Mouse (Mus musculus) embryonic stem cell, embryonic (primary cell): ENCODE measurements at regions not wholly inside any gene's neighbourhood (a gene's known extent, or its start where the extent isn't known, plus 50 kb on each side); places are given as distances from the start of the nearest gene placed in this dataset.

Source experiments
- CTCF ChIA-PET, 4 experiments: fragments of 300-600 bp in 2 of 4; fragments of 350-600 bp in 2 of 4; sonication (Branson Sonifier 250); formaldehyde crosslinking; loops; one replicate each; lab custom pipeline; 2022; ENCODE audit warnings: inconsistent platforms in 2 of 4; lab: Charles Lee
- POLR2A ChIA-PET, 4 experiments: fragments of 300-600 bp in 2 of 4; fragments of 350-600 bp in 2 of 4; sonication (Branson Sonifier 250); formaldehyde crosslinking; loops; one replicate each; lab custom pipeline; 2022; ENCODE audit warnings: antibody characterized with exemption in 4 of 4, inconsistent platforms in 1 of 4; lab: Charles Lee

DNA sequence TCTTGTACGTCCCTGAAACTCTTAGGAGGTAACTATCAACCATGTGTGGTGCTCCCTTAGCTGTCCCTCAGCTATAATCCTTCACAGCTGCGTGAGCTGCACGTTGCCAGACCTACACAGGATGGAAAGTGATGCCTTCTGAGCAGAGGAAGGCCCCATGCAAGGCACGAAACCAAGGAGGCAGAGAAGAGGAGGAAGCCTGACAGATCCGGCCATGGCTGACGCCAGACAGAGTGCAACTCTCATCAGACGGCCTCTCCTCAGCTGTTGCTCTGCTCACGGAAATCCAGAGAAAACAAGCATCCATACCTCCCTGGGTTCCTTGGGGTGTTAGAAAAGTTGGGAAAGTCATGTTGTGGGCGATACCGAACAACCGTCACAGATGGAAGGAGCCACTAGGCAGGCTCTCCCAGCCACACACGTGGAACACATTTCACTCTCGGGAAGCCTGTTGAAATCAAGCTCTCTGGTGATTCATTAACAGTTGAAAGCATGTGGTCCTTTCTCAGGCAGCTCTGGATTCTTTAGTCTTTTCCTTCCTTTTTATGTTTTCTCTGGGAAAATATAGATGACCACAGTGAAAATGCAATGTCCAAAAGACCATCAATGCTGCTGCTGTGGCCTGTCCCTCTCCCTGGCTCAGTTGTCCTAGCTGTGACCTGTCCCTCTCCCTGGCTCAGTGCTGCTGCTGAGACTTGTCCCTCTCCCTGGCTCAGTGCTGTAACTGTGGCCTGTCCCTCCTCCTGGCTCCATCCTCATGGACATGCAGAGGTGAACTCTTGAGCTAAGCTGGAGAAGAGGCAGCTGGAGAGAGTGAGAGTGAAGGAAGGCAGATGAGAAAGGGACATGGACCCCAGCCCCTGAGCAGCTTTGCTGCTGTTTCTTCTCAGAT, 331.1 kb downstream of the Agtpbp1 start:
- CTCF ChIA-PET: no interaction called here
- POLR2A ChIA-PET: interaction anchor here in 1 of 4 experiments (1.4 kb wide), 1 partner anchor 26 kb away, joined by 3 read pairs; no protein-coding TSS in a partner anchor

DNA sequence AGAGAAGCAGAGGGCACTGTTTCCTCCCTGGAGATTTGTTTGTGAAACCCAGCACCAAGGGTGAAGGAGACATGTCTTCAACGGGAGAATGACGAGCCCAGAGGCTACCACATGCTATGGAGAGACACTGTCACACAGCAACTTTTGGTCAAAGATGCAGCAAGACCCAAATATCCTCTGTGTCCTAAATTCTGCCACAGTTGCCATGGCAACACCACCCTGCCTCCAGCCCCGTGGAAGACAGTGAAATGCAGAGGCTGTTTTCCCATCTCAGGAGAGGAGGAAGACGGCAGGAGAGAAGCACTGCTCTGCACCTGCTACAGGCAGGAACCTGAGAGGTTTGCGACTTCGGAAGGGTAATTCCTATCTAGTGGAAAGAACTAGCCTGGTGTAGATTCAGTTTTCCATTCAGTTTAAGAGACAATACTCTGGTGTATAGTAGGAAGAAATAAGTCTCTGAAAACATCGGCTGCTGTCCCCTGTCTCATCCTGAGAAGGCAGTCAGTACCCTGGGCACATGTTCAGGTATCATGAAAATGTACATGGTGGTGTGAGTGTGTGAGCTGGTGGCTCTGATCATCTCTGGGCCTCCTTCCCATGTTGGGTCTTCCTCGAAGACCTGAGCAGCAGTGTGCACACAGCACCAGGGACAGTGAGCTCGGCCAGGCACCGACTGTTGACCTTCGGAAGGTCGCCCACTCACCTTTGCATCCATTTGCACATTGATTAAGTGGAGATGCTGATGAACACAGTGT, 333.6 kb downstream of the Agtpbp1 start:
- CTCF ChIA-PET: no interaction called here
- POLR2A ChIA-PET: interaction anchor here in 1 of 4 experiments (0.7 kb wide), 1 partner anchor 462 kb away, joined by 3 read pairs; no protein-coding TSS in a partner anchor

DNA sequence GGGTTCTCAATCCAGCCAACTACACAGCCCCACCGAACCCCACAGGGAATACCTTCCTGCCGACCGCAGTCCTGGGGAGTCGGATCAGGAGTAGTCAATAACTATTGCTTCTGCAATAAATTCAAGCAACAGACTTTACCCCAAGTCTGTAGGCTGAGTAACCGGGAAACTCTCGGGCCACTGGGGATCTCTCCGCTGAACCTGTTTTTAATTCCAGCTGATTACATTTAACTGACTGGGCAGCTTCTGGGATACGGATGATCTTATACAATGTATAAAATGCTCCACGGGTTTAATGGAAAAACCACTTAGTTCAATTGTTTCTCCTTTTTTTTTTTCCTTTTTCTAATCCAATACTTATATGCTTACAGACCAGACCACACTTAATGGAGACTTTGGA, 336.6 kb downstream of the Agtpbp1 start:
- CTCF ChIA-PET: no interaction called here

DNA sequence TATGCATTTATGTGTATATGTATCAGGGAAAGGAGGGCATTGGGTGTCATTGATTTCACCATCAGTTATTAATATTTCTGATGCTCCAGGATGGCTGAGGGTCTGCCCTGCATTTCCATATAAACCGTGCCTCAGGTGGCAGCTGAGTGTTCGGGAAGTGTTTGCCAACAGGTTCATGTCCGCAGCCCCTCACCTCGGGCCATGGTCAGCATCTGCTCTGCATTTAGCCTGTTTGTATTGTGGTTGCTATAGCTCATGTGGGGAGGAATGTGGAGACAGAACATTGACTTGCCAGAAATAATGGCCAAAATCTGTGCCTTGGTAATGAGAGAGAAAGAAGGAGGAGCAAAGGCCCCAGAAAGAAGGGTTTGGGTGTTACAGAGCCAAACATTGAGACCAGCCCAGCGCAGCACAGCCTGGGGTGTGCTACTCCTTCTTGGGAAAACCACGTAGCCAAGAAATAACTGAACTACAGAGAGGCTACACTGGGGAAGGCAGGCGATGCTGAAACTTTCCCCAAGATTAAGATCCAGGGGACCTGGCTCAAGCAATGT, 338.0 kb downstream of the Agtpbp1 start:
- CTCF ChIA-PET: no interaction called here

More for the DNA sequence above, 336.6 kb downstream of the Agtpbp1 start:
- POLR2A ChIA-PET: no interaction called here

DNA sequence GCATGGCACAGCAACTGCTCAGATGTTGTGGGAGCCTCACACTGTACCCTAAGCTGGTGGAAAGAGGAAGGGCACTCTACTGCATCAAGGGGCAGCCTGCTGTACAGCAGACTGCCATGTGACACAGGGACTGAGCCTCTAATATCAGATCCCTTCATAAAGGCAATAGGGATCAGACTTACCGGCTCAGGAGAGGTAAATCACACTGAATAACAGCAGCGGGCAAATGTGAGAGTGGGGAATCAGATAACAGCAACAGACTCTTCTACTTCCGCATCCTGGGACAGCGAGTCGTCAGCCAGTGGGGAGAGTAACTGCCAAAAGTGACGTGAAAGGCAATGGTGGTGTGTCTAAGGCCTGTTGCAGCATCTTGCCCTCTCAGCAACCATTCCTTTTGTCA, 339.0 kb downstream of the Agtpbp1 start:
- CTCF ChIA-PET: no interaction called here
- POLR2A ChIA-PET: no interaction called here

More for the DNA sequence above, 338.0 kb downstream of the Agtpbp1 start:
- POLR2A ChIA-PET: no interaction called here

DNA sequence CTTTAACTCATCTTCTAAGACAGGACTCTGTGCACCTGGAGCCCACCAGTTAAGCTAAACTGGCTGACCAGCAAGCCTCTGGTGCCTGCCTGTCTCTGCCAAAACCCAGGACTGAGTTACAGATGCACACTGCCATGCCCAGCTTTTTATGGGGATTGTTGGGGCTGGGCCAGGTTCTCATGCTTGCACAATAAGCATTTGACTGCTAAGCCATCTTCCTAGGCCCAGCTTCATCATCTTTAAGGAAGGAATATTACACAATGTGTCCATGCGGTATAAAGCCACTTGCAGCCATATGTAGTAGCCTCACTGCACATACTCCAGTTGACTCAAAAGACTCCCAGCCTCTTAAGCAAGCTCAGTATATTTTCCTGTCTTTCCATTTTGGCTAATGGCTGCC, 340.4 kb downstream of the Agtpbp1 start:
- ChIA-PET CTCF (interaction anchor here in 2 of 4 experiments (0.6 to 0.9 kb wide), 2 partner anchors 153 to 175 kb away, joined by 3 to 12 read pairs; no protein-coding TSS in a partner anchor), POLR2A (no interaction called here)

DNA sequence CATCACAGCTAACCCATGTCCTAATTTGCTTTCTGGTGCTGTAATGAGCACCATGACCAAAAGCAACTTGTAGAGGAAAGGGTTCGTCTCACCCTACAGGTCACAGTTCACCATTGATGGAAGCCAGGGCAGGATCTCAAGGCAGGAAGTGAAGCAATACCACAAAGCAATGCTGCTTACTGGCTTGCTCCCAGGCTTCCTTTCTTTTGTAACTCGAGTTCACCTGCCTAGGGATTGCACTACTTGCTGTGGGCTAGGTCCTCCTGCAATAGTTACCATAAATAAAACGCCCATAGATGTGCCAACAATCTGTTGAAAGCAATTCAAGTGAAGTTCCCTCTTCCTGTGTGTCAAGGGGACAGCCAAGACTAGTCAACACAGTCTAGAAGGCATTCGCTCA, 342.4 kb downstream of the Agtpbp1 start:
- CTCF ChIA-PET: no interaction called here
- POLR2A ChIA-PET: no interaction called here

DNA sequence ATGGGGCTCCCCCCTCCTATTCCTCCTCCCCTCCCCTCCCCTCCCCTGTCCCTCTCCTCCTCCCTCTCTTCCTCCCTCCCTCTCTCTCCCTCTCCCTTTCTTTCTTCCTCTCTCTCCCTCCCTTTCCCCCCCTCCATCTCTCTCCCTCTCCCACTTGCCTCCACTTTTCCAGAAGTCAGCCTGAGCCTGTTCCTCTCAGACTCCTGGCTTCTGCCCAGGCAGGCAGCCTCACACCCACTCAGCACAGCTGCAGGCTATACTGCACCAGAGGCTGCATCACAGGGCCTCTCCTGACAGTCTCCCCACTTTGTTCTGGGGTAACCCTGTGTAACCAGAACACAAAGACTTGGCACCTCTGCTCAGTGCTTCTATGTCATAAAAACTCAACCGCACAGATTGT, 346.3 kb downstream of the Agtpbp1 start:
- POLR2A ChIA-PET: no interaction called here
- CTCF ChIA-PET: interaction anchor here in 1 of 4 experiments (1.0 kb wide), 1 partner anchor 28 kb away, joined by 4 read pairs; no protein-coding TSS in a partner anchor

DNA sequence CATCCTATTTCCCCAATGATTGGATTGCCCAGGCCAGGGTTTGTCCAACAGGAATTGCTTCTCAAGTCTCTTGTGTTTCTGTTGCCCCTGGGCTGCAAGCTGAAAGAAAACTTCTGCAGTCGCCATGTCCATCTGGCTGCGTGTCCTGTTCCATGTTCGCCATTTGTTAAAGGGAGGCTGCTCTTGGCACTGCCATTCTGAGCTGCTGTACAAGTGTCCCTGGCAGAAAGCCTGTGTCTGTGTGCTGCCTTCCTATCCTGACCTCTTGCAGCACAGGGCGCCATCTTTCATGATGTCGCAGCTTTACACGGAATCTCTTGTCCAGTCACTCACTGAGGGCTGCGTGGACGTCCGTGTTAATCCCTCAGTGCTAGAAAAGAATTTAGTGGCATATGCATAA, 349.2 kb downstream of the Agtpbp1 start:
- ChIA-PET POLR2A (interaction anchor here in 1 of 4 experiments (0.6 kb wide), 1 partner anchor 1018 kb away, joined by 3 read pairs; no protein-coding TSS in a partner anchor), CTCF (interaction anchor here in 2 of 4 experiments (0.6 to 1.1 kb wide), 2 partner anchors 130 to 657 kb away, joined by 3 read pairs; no protein-coding TSS in a partner anchor)

DNA sequence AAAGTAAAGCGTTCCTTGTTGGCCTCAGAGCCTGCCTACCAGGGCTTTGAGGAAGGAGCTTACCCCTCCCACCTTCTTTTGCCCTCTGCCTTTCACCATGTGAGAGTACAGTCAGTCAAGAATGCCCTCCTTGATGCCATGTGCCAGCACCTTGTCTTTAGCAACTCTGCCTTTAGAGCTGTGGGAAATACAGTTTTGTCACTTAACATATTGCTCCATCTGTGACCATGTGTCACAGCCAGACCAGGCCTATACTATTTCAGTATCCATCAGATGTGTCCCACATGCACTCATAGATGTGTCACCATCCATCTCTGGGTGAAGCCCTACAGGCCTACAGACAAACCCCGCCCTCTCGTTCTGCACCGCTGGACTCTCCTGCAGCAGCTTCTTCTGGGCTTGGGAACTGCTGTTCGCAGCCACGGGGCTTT, 355.9 kb downstream of the Agtpbp1 start:
- POLR2A ChIA-PET: no interaction called here
- CTCF ChIA-PET: interaction anchor here in 3 of 4 experiments (0.6 to 1.2 kb wide), 4 partner anchors 9 to 85 kb away, joined by 3 to 5 read pairs (median 3); no protein-coding TSS in a partner anchor

DNA sequence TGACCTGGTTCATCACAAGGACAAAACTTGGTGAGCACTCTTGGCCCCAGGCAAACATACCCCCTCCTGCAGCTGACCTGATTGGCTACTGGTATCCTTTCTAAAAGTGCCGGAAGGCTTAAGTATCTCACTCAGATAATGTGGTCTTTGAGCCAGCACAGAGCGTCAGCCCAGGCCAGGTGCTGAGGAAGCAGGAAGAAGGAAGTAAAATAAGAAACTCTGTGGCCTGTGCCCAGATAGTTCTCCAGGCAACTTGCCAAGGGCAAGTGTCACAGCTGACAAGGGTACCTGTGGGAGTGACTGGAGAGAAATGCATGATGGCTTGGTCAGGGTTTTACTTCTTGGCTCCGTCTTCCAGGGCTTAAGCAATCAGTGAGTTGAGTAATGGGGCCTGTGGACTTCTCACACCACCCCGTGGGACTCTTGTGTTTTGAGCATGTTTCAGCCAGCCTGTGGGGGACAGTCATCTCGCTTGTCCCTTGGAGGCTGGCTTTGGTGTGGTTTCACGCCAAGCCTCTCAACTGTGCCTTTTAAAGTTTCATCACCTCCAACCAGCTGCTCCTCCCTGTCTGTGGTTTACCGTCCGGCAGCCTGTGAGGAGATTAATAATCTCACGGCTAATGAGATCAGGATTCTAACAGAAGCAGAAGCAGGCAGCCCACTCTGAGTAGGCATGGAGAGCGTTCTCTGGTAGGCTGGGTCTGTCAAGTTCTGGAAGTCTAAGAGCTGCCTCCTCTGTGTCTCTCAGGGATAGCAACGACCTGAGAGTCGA, 356.8 kb downstream of the Agtpbp1 start:
- CTCF ChIA-PET: interaction anchor here in 2 of 4 experiments (0.6 to 1.0 kb wide), 2 partner anchors 8 to 85 kb away, joined by 3 to 5 read pairs; no protein-coding TSS in a partner anchor
- POLR2A ChIA-PET: no interaction called here

DNA sequence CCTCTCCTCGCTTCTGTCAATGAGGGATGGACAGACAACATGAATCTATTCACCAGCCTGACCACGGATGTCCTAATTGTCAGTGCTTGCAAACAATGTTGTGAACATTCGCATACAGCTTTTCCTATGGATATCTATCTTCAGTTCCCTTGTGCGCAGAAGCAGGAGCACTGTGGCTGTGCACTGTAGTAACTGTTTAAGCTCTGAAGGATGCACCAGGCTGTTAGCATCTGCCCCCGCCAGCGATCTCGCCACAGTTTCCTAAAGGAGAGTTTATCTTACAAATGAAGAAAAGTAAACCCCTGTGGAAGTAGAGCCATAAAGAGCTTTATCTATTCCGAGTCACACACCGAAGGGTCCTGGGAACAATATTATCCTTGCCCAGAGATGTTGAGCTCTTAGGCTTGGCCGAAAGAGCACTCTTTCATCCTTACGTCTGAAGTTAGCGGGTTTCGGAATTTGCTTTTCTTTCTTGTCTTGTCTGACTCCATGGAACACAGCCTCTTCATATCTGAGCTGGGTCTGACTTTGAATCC, 357.4 kb downstream of the Agtpbp1 start:
- ChIA-PET CTCF (interaction anchor here in 1 of 4 experiments (0.5 kb wide), 1 partner anchor 110 kb away, joined by 3 read pairs; no protein-coding TSS in a partner anchor), POLR2A (no interaction called here)

DNA sequence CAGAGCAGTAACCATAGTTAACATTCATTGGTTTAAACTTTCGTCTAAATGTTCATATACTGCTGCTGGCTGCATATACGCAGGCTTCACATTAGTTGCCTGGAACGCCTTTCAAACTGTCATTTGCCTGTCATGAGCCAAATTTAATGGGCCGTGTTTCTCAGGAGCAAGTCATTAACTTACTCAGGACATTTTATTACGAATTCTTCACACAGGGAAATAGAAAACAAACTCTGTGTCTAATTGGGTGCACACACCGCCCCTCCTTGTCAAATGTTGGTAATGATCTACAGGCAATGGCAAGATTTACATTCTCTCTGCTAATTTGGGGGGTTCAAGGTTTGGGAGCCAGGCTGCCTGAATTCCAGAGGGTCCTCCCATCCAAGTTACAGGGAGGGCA, 364.4 kb downstream of the Agtpbp1 start:
- ChIA-PET POLR2A (interaction anchor here in 1 of 4 experiments (1.3 kb wide), 1 partner anchor 414 kb away, joined by 4 read pairs; the partner anchor contains the start of gene Ntrk2), CTCF (interaction anchor here in 3 of 4 experiments (0.6 to 1.3 kb wide), 3 partner anchors 8 to 10 kb away, joined by 3 to 7 read pairs (median 5); no protein-coding TSS in a partner anchor)

DNA sequence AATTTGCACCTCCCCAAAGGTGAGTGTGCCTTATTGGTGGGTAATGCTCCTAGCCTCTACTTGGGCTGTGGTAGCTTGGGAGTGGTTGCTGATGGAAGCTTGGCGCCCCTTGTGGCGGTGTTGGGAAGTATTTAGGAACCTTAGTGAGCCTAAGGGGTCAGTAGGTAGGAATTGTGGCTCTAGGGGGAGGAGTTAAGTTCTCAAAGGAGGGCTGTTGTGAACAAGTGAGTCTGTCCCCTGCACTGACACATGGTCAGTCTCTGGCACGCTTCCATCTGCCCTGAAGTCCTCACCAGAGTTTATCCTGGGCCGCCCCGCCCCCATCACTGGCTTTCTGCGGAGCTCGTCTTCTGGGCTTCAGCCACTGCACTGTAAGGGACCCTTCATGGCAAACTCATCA, 364.9 kb downstream of the Agtpbp1 start:
- POLR2A ChIA-PET: interaction anchor here in 1 of 4 experiments (0.6 to 1.3 kb wide), 2 partner anchors 145 to 413 kb away, joined by 3 to 4 read pairs; partner anchors contain the start of gene Ntrk2
- CTCF ChIA-PET: interaction anchor here (0.6 to 1.3 kb wide), 6 partner anchors 9 to 147 kb away, joined by 3 to 7 read pairs (median 4); no protein-coding TSS in a partner anchor

DNA sequence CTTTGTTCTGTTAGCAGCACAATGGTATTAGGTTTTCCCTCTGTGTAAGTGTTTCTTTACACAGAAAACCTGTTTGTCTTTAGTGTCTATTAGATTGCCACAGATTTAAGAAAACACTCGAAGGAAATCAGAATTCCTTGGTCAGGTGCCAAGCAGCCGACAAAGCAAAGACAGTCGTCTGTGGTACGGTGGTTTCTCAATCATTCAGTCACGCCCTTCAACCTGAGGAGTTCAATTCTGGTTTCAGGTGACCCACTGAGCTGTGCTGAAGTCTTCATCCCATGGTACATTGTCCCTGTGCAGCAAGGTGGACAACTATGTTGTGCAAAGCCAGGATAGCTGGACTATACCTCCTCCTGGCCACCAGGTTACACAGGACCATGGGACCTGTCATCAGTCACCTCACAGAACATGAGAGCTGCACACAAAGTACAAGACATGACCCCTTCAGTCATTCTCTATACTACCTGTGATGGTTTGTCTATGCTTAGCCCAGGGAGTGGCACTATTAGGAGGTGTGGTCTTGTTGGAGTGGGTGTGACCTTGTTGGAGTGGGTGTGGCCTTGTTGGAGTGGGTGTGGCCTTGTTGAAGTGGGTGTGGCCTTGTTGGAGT, 368.2 kb downstream of the Agtpbp1 start:
- ChIA-PET POLR2A (no interaction called here), CTCF (interaction anchor here in 1 of 4 experiments (1.5 kb wide), 1 partner anchor 578 kb away, joined by 3 read pairs; no protein-coding TSS in a partner anchor)

DNA sequence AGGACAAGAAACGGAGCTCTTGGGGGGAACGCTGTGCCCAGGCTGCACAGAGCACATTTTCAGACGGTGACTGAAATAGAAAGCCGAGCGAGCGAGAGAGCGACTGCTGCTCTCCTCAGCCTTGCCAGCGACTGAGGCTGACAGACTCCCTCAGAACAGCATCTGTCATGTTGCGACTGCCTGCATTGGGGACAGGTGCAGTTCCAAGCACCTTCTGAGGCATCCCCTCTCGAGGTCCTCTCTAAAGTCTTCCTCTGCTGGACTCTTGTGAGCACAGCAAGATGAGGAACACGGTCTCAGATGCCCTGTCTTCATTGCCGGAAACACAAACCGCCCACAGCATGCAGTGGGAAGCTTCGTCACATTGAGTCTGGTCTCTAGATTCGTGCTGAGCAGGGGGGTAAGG, 372.7 kb downstream of the Agtpbp1 start:
- CTCF ChIA-PET: no interaction called here
- POLR2A ChIA-PET: no interaction called here

DNA sequence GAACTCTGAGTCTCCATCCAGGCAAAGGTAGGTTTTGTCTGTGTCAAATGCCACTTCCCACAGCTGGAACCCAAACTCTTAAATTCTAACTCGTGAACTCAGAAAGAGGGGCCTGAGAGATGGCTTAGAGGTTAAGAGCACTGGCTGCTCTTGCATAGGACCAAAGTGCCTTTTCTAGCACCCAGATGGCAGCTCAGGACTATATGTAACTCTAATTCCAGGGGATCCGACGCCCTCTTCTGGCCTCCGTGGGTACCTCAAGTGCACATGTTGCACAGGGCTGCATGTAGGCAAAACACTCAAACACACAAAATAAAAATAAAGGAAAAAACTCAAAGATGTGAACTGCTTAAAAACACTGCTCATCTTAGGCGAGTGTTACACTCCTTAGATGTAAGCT, 374.2 kb downstream of the Agtpbp1 start:
- CTCF ChIA-PET: interaction anchor here in 3 of 4 experiments (0.6 to 1.7 kb wide), 7 partner anchors 9 to 404 kb away, joined by 3 to 7 read pairs (median 4); partner anchors contain the start of gene Ntrk2 (in 1 of the 3)
- POLR2A ChIA-PET: interaction anchor here in 1 of 4 experiments (0.6 kb wide), 1 partner anchor 93 kb away, joined by 3 read pairs; no protein-coding TSS in a partner anchor
